Mouse (Mus musculus) heart, adult 8-10 months (tissue): Measurements from ENCODE around the gene Kif9. TPM values are rescaled to one million over a fixed set of nuclear protein-coding genes. Genes with fewer than 3 reads are reported as not detected.

Source experiments
- DNase-seq: peaks from one replicate; pipeline ENCODE4 v3.0.0; 2022; ENCODE audit warnings: low spot score
- total RNA-seq, 4 experiments: library from RNA; stranded (reverse); gene quantifications; 2 replicates each; pipeline ENCODE4 v1.2.4; 2022

Gene Kif9
- total RNA-seq, 4 experiments from 2014 or later: 0.14 to 0.31 (median 0.20) TPM

GRCm38 (mm10) chr9:110529002-110529737 is 52.4 kb downstream of the Kif9 start:
- no peak for DNase-seq

- DNase-seq: no peak
These were observed 53.9 kb downstream of the Kif9 start for GRCm38 (mm10) chr9:110530650-110531049.

GRCm38 (mm10) chr9:110531151-110531791 is 54.5 kb downstream of the Kif9 start:
- no peak for DNase-seq

- DNase-seq: peak; percentile 93
These were observed 55.2 kb downstream of the Kif9 start for GRCm38 (mm10) chr9:110531914-110532489.

GRCm38 (mm10) chr9:110532538-110533291 is 56.0 kb downstream of the Kif9 start, which contains the start of gene Setd2:
Setd2 (plus strand) TSS chr9:110532597.
- peak; percentile 45 for DNase-seq

GRCm38 (mm10) chr9:110533645-110534044 is 56.9 kb downstream of the Kif9 start:
- no peak for DNase-seq

GRCm38 (mm10) chr9:110535114-110535513 is 58.4 kb downstream of the Kif9 start:
- no peak for DNase-seq

GRCm38 (mm10) chr9:110536636-110537035 is 59.9 kb downstream of the Kif9 start:
- no peak for DNase-seq

GRCm38 (mm10) chr9:110538511-110538910 is 61.8 kb downstream of the Kif9 start:
- no peak for DNase-seq

- DNase-seq: no peak
These were observed 65.2 kb downstream of the Kif9 start for GRCm38 (mm10) chr9:110541988-110542387.

GRCm38 (mm10) chr9:110548261-110548660 is 71.5 kb downstream of the Kif9 start:
- no peak for DNase-seq

- no peak for DNase-seq
These were observed 91.6 kb downstream of the Kif9 start for GRCm38 (mm10) chr9:110568309-110568708.

Other genes with a start within 250 kb of the Kif9 start
- under 1 TPM; 0.12 to 0.41 (median 0.19) TPM for gene Cspg5, start 233.2 kb upstream of the Kif9 start, total RNA-seq
- gene Elp6, start 171.8 kb upstream of the Kif9 start, total RNA-seq: 1 to 10 TPM; 2.6 to 3.3 (median 3.1) TPM
- gene Scap, start 143.7 kb upstream of the Kif9 start, total RNA-seq: 10 to 100 TPM; 23.7 to 34.9 (median 29.3) TPM
- gene Ptpn23, start 68.7 kb upstream of the Kif9 start, total RNA-seq: 10 to 100 TPM; 12.9 to 17.1 (median 14.5) TPM
- 1 to 10 TPM in 1 of 4 experiments, not detected in 3; 3.0 TPM for gene Ngp, start 57.2 kb upstream of the Kif9 start, total RNA-seq
- gene Klhl18, start 264 bp upstream of the Kif9 start, total RNA-seq: 10 to 100 TPM in 3 of 4 experiments, 1 to 10 TPM in 1; 9.2 to 14.6 (median 11.1) TPM
- 10 to 100 TPM; 32.6 to 44.5 (median 36.5) TPM for gene Setd2, start 55.6 kb downstream of the Kif9 start, total RNA-seq
- gene Nradd, start 147.5 kb downstream of the Kif9 start, total RNA-seq: 1 to 10 TPM in 2 of 4 experiments, under 1 TPM in 2; 0.79 to 1.4 (median 0.97) TPM
- gene Nbeal2, start 177.2 kb downstream of the Kif9 start, total RNA-seq: 10 to 100 TPM in 1 of 4 experiments, 1 to 10 TPM in 3; 5.8 to 10.8 (median 8.5) TPM
- 10 to 100 TPM; 56.2 to 69.2 (median 65.3) TPM for gene Ccdc12, start 179.5 kb downstream of the Kif9 start, total RNA-seq